Mouse (Mus musculus) urinary bladder, postnatal 14 days (tissue): ENCODE measurements around the gene Mxra8.

Experiments
- DNase-seq: peaks from one replicate; pipeline ENCODE4 v3.0.0; 2021; ENCODE audit warnings: low spot score

Gene Mxra8

DNA sequence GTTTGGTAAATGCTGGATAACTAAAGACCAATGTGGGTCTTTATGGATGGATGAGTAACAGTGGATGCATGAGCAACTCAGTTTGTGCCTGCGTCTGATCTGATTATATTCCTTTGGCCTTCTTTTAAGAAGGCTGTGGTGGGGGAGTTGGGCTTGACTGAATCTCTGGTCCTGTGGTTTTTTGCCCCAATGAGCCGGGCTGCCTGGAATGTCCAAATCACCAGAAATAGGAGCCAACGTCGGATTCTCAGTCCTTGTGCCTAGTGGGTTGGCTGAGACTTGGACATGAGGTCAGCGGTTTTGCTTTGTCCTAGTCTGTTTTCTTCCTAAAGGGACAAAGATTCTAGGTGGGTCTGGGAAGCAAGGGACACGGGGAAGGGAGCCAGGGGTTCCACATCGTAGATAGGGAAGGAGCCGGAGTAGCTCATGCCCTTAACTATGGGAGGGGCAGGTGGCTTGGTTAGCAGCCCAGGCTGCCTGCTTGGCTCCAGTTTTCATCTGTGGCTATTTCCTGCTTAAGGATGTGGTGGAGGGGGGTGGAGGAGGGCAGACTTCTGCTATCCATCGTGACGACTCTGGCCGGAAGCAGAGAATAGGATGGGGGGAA is 2.0 kb upstream of the Mxra8 start:
- DNase-seq, result no peak

DNA sequence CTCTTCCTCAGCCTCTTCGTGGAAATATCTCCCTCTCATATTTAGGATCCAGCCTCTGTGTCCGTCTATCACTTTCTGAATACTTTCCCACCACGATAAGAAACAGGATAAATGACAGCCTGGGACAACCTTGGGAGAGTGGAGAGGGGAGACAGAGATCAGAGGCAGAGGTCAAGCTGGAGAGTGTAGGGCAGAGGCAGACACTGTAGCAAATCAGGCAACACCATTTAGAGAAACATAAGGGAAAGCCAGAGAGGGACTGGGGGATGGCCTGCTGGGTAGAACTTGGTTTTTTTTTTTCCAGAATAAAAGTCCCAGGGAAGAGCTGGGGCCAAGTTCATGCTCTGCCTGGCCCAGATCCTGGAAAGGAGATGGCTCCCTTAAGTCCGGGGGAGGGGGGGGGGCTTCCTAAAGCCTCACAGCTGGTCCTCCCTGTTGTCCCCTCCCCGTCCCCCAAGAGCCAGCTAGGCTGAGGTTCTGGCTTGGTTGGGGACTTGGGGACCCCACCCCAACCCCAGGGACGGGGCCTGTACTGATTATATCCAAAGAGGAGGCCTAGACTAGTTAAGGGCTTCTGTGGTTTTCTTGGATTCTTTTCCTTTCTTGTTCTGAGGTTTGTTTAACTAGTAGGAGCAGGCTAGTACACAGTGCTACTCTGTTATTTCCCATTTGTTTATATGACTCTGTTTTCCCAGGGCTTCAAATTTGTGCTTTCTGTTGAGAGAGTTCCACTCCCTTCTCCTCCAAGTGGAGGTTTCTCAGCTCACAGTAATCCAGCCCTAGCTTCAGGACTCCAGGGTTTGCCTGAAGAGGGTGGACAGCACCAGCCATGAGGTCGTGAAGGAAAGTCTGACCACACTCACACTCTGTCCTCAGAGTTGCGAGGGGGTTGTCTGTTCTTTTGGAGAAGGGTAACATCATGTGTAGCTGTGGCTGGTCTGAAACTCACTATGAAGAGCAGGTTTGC is 1.0 kb upstream of the Mxra8 start:
- peak; percentile 34 for DNase-seq

DNA sequence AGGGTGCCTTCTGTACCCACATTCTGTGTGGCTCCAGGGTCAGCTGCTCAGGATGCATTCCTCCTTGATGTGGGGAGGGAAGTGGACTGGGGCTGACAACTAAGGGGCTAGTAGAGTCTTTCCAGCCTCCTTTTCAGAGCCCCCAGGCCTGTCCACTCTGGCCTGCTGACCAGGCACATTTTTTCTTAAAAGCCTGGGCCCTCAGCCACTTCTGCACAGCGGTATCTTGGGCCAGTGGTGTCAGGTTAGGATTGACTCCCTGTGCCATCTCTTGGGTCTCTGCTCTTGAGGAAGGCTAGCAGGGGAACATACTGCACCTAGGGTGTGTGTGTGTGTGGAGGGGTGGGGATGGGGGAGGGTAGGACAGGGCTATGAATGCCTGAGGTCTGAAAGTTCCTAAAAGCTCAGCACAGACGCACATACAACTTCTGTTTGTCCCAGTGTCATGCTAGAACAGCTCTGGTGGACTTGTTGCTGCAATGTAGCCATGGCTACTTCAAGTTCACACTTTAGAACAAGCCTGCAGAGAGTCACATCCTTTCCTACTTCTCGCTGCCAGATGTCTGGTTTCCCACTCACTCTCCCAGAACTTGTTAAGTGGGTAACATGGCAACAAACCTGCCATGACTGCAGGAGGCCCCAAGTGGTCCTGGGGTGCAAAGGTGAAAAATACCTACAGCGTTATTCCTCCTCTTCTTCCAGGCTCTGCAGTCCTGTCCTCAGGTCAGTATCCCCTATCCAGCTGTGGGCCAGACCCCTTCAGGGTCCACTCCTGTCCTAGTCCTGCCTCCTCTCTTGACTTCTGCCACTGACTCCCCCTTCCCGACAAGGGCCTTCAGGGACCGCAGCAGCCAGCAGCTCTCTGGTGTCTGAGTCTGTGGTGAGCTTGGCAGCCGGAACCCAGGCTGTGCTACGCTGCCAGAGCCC is 859 bp downstream of the Mxra8 start:
- DNase-seq, result no peak

DNA sequence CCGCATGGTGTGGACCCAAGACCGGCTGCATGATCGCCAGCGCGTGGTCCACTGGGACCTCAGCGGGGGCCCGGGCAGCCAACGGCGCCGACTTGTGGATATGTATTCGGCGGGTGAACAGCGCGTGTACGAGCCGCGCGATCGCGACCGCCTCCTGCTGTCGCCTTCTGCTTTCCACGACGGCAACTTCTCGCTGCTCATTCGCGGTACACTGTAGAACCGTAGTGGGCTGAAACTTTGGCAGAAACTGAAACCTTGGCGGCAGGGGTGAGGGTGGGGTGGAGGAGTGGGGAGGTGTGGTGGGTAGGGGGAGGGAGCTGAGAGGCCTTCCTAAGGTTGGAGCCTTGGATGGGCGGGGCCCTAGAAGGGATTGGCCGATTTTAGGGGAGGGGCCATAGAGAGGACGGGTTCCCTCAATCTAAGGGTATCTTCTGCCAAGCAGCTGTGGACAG is 1.5 kb downstream of the Mxra8 start:
- DNase-seq, result peak; percentile 77

DNA sequence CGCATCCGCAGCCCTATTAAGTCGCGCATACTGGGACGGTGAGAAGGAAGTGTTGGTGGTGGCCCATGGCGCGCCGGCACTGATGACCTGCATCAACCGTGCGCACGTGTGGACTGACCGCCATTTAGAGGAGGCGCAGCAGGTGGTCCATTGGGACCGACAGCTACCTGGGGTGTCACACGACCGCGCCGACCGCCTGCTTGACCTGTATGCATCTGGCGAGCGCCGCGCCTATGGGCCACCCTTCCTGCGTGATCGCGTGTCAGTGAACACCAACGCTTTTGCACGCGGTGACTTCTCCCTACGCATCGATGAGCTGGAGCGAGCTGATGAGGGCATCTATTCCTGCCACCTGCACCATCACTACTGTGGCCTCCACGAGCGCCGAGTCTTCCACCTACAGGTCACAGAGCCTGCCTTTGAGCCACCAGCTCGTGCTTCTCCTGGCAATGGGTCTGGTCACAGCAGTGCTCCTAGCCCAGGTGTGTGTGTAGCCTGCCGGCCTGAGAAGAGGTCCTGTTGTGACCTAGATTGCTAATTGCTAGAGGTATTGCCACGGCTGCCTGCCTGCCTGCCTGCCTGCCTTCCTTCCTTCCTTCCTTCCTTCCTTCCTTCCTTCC is 2.3 kb downstream of the Mxra8 start:
- DNase-seq, result no peak

DNA sequence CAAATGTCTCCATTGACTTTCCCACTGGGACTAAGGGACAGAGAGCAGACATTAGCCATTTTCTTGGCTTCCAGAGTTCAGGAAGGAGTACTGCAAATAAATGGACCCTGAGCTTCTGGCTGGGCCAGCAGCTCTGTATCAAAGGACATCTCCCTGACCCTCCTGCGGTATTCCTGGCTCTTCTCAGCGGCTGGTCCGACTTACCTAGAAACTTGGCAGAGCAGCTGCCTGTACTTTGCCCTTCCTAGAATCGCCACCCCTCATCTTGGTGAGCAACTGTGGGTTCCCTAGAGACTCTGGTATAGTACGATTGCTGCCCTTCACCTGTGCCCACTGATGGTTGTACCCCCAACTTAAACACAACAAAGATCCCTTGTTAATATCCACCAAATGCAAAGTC is 3.8 kb downstream of the Mxra8 start:
- DNase-seq, result no peak

DNA sequence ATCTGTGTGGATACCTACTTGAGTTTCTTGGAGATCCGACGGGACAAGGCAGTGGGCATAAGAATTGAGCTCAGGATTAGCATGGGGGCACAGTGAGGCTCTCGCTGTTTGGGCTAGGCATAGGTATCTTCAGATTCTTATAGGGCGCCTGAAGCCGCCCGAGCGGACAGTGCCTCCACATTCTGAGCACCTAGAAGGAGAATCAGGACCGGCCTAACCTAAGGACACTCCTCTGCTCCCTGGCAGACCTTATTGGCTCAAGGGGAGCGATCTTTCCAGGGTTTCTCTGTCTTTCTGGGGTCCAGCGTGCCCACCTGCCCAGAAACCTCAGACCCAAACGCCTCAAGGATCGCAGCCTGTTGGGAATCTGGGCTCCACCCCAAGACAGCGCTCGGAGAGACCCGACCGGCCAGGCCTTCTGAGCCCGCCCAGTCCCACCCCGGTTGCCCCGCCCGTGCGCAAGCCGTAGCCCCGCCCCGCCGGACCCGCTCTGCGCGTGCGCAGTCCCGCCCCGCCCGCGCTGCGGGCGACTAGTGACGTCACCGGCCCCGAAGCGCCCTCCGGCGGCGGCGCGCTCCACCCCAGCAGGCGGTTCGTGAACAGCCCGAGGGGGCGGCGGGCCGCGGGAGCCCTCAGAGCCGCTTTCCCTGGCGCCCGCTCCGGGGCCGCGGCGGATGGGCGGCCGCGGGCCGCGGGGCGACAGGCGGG is 7.5 kb downstream of the Mxra8 start, which contains the start of gene Dvl1:
TSS of gene Dvl1 (plus strand) at position 532 of the 708 bp plus-strand sequence.
- peak; percentile 93 for DNase-seq

DNA sequence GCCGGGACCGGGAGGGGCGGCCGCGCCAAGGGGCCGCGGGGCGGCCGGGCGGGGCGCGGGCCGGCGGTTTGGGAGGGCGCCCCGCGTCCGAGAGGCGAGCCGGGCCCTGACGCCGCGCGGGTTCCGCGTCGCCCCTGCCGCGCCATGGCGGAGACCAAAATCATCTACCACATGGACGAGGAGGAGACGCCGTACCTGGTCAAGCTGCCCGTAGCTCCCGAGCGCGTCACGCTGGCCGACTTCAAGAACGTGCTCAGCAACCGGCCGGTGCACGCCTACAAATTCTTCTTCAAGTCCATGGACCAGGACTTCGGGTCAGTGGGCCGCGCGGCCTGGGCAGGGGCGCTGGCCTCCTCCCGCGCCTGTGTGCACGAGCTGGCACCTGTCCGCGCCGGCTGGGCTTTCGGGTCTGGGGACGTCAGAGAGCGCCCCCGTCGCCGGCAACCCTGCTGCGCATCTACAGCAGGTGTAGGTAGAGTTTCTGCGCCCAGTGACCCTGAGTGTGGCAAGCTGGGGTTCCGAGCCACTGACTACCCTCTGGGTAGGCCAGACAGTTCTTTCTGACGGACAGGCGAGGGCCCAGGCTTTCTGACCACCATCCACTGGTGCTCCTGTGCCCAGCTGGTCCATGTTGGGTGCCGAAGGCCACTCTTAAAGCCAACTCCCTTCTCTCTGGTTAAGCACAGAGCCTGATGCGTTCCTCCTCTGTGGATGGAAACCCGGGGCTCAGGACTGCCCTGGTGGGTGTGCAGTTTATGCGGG is 8.3 kb downstream of the Mxra8 start:
- DNase-seq, result peak; percentile 57

DNA sequence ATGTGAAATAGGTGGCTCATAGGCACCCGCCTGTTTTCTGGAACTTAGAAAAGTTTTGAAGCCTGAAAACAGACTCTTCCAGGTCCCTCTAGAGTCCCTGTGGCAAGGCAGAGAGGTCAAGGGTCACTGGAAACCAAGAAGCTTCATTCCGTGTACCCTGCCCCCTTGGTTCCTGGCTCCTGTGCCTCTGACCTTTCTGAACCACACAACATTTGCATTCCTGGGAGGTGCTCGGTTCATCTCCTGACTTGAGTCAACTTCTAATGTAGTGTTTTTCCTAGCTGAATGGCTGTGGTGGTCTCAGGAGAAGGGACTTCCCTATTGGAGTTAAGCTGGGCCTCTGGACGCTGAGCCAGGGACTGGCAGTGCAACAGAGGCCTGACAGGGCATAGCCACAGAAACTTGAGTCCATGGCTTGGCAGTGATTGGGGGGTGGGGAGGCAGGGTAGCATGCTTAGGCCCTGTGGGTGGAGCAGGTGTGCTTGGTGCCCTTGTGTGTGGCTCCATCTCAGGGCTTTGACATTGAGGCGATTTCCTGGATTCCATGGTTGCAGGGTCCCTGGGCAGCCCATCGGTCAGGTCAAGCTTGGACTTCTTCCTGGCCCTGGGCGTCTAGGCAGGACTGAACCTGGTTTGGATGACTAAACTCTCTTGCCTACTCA is 9.1 kb downstream of the Mxra8 start:
- no peak for DNase-seq

DNA sequence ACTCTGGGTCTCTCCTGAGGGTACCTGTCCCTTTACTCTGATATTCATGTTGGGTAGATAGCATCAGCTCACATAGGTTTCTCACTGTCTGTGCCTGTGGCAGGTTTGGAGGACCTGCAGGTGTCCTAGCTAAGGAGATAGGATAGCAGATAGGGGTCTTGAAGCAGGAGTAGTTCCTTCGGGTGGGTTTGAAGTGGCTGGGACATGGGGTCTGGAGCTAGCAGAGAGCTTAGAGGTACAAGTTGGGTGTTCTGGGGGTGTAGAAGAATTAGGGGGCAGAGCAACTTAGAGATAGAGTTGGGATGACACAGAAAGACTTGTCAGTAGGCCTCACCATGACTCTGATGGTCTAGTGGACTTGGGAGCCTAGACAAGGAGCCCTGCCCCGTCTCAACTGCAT is 9.9 kb downstream of the Mxra8 start:
- no peak for DNase-seq

DNA sequence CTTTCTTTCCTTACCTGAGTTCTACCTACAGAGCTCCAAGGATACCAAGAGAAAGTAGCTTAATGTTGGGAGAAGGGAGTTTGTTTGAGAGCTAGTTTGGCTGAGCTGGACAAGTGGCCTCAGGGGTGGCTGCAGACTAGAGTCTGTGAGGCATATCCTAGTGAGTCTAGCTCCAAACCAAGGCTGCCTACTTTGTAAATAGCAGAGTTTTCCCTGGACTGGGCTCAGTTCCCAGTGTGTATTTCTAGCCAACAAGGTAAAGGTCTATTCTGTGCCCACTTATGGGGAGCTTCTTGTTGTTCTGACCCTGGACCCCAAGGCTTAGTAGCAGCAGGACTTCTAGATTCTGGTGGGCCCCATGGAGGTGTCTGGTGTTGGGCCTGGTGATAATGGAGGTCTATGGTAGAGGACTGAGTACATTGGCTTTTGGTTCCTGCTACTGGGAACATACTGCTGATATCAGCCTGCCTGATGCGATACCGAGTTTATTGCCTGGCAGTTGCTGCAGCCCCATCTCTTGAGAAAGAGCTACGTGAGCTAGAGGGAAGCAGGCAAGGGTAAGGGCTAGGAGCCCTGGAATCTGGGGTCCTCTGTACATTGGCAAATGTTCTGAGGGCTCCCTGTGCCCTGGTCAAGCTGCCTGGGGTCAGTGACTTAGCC is 10.4 kb downstream of the Mxra8 start:
- no peak for DNase-seq

DNA sequence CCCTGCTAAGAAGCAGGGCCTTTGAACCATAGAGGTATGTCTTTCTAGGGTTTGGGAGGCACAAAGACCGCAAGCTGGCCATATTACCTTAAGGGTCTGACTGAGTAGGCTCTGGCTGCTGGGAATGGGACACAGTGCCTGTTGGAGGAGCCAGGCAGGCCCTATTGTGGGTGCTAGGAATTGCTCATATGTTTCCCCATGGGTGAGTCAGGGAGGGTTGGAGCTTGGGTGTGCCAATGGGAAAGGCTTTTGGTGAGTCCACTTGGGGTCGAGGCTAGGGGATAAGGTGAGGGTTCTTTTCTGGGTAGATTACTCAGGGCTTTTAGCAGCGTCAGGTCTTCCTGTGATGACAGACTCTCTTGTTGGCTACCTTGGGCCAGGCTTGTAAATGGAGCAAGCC is 11.9 kb downstream of the Mxra8 start:
- no peak for DNase-seq

DNA sequence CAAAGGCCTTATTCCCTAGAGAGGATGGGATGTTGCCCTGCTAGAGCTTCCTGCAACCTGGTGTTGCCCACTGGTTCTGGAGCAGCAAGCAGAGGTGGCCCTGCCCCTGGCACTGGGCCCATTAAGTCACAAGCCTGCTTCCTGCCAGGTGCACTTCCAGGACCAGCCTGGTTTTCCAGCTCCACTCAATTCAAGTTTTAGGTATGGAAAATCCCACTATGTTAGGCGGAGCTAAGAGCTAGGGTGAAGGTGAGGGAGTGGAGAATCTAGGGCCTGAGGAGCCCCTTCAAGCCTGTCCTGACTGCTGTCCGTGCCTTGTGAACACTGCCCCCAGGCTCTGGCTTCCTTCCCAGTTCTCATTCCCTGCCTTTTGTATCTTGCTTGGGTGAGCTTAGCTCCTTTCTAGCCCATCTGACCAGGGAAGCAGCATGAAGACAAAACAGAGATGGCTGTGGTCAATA is 12.5 kb downstream of the Mxra8 start:
- DNase-seq, result no peak

DNA sequence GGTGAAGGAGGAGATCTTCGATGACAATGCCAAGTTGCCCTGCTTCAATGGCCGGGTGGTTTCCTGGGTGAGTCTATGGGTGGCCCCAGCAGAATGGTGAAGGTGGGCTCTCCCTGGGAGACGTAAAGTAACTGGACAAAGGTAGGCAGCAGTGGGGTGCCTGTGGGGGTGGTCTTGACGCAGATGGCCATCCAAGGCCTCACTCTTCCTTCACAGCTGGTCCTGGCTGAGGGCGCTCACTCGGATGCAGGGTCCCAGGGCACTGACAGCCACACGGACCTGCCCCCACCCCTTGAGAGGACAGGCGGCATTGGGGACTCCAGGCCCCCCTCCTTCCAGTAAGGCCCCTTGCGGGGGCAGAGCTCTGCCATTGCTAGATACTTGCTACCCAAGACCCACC is 13.9 kb downstream of the Mxra8 start:
- DNase-seq, result no peak

DNA sequence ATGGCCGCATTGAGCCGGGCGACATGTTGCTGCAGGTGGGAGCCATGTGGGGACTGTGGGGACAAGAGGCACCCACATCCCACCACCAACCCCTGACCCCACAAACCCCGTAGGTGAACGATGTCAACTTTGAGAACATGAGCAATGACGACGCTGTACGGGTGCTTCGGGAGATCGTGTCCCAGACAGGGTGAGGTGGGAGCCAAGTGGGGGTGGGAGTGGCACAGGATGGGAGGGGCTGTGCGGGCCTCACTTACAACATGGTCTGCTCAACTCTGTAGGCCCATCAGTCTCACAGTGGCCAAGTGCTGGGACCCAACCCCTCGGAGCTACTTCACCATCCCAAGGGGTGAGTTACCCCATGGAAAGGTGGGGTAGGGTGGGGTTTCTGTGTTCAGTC is 15.5 kb downstream of the Mxra8 start:
- no peak for DNase-seq

DNA sequence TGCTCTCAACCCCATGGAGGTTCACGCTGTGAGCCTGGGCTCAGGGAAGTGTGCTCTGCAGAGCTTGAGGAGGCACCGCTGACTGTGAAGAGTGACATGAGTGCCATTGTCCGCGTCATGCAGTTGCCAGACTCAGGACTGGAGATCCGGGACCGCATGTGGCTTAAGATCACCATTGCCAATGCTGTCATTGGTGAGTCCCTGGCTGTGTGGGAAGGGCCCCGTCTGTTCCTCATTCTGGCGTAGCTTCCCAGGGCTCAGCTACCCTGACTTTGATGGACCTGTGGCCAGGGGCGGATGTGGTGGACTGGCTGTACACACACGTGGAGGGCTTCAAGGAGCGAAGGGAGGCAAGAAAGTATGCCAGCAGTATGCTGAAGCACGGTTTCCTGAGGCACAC is 16.6 kb downstream of the Mxra8 start:
- DNase-seq, result no peak

DNA sequence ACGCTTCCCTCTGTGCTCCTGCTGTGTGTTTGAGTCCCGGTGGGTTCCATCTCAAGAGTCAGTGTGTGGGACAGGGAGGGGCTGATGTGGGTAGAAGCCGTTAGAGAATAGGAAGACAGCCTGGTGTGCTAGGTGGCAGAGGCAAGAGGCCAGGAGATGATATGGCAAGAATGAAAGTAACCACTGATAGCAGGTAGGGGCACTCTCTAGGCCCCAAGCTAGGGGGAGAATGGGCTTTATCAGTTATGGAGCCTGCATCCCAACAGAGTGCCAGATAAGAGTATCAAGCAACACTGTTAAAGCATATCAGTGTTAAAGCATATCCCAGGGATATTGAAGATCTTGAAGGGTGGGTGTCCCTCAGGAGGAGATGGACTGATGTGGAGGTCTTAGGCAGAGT is 17.4 kb downstream of the Mxra8 start:
- DNase-seq, result no peak

DNA sequence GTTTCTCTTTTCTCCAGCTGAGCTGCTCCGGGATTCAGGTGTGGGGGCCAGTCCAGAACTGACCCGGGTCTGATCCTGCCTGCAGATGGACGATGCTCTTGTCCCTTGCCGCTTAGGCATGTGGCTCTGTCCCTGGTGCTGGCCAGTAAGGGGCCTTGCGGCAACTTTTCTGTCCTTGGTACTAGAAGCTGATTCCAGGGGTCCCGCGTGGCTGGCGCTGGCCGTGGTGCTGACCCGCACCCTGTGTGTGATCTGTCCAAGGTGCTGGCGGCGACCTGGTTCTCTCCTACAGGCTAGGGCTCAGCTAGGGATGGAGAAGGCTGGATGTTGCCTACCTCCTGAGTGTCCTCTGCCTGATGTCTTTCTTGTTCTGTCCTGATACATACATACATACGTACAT is 19.8 kb downstream of the Mxra8 start:
- DNase-seq, result no peak

DNA sequence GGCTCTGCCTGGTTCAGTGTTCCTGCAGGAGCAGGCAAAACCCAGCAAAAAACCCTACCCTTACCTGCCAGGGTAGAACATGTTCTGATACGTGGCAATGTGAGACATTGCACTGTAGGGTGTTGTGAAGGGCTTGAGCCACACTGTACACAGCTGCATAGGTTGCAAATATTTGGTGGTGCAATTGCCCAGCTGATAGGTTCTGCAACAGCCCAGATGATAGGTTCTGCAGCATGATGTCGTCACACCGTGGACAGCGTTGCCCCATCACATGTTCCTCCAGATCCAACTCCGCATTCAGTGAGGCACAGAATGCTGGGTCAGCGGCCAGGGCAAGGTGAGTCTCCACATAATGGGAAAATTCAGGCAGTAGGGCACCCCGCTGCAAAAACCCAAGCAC is 22.3 kb downstream of the Mxra8 start:
- no peak for DNase-seq
